Mouse (Mus musculus) intestine, embryonic 14.5 days (tissue): ENCODE measurements around the gene Bhlhe23. TPM values are rescaled to one million over a fixed set of nuclear protein-coding genes. Genes with fewer than 3 reads are reported as not detected.

Experiments used
- ATAC-seq: fragments of 200-750 bp; cut with Nextera tagmentation; replicated peaks from 2 replicates; pipeline ENCODE4 v1.8.0; 2017; ENCODE audit warnings: low read depth, moderate number of reproducible peaks, moderate TSS enrichment, moderate library complexity; ENCODE audit not compliant: low FRiP score, low TSS enrichment
- DNase-seq: peaks from one replicate; pipeline ENCODE4 v3.0.0-alpha.2; 2018; ENCODE audit warnings: low spot score
- H3K27ac ChIP-seq: fragments of 300-500 bp; sonication (generic); 2 replicates; pipeline ENCODE4 v1.5.1; 2014; ENCODE audit warnings: low read depth, mild to moderate bottlenecking, control low read depth
- H3K27me3 ChIP-seq: fragments of 300-500 bp; sonication (generic); replicated peaks from 2 replicates; pipeline ENCODE4 v1.6.1; 2014; ENCODE audit warnings: low read length, control low read depth; ENCODE audit not compliant: control insufficient read depth, insufficient read depth
- H3K36me3 ChIP-seq: fragments of 300-500 bp; sonication (generic); 2 replicates; pipeline ENCODE4 v1.6.1; 2014; ENCODE audit warnings: low read length, control low read depth; ENCODE audit not compliant: control insufficient read depth, insufficient read depth
- H3K4me1 ChIP-seq: fragments of 300-500 bp; sonication (generic); replicated peaks from 2 replicates; pipeline ENCODE4 v1.6.1; 2014; ENCODE audit warnings: low read length, control low read depth, mixed read lengths; ENCODE audit not compliant: control insufficient read depth, insufficient read depth
- H3K4me2 ChIP-seq: fragments of 300-500 bp; sonication (generic); 2 replicates; pipeline ENCODE4 v1.6.1; 2014; ENCODE audit warnings: low read length
- H3K4me3 ChIP-seq: fragments of 300-500 bp; sonication (generic); 2 replicates; pipeline ENCODE4 v1.5.1; 2014; ENCODE audit warnings: low read depth, low read length, control low read depth, mixed read lengths
- H3K9ac ChIP-seq: fragments of 300-500 bp; sonication (generic); 2 replicates; pipeline ENCODE4 v1.6.1; 2014; ENCODE audit warnings: mild to moderate bottlenecking, low read length
- H3K9me3 ChIP-seq: fragments of 300-500 bp; sonication (generic); 2 replicates; pipeline ENCODE4 v1.6.1; 2016; ENCODE audit warnings: low read length, control low read depth; ENCODE audit not compliant: control insufficient read depth
- WGBS: fragments of 180-500 bp; shearing (Covaris S2); extraction: QIAGEN DNeasy Blood & Tissue Kit; methylation state at CpG from one replicate; pipeline ENCODE4 v1.1.7; 2014; 5-methylcytosine and 5-hydroxymethylcytosine counted together
- polyA plus RNA-seq: library from polyadenylated mRNA; unstranded; fragments of >200 nt; fragmentation: Nextera tagmentation; extraction: Ambion mirVana; gene quantifications from 2 replicates; pipeline ENCODE4 v1.2.1, GENCODE M21; 2014

Bhlhe23 gene
- polyA plus RNA-seq, 1 experiment from 2014 or later: not detected

DNA sequence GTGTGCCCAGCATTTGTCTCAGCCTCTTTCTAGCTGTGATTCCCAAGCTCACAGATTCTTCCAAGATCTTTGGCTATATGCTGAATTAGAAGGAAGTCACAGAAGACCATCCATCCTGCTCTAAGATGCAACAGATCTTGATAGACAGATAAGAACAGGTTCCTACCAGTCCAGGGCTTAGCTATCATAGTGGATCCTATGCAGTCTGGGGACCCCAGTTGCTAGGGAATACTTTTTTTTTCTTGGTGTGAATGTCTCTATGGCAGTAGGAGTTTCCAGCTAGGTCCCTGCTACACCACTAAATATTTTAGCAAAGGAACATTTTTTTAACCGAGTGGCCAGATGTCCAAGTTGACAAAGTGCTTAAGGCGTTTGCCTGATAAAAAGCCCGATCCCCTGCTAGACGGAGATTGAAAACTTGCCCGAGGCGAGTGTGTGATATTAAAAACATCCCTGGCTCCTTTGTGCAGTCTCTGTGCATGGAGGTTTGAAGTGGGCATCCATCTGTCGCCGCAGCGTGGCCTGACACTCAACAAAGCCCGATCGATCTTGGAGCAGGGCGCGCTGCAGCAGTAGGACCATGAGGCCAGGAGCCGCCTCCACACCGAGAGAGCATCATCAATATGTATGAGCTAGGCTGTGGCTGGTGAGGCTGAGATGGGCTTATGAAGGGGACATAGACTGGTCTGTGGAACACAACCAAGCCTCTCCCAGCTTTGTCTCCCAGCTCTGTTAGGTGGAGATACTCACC, 18.0 kb downstream of the Bhlhe23 start:
- H3K27me3 ChIP-seq: 0 out of 2 replicates have a peak, but pooled peaks cover 10% of the 10 kb centered on the region
- DNase-seq: no peak
- no peaks in the 10 kb centered on the region for H3K4me1 ChIP-seq
- no peaks in the 10 kb centered on the region for H3K9me3 ChIP-seq
- no peak overlapping the region for H3K4me3 ChIP-seq
- WGBS: 60% methylated on average over 15 of the region's 15 CpGs
- H3K36me3 ChIP-seq: no peaks in the 10 kb centered on the region
- ATAC-seq: no peak
- no peak overlapping the region for H3K4me2 ChIP-seq
- H3K27ac ChIP-seq: no peak overlapping the region
- H3K9ac ChIP-seq: no peak overlapping the region

DNA sequence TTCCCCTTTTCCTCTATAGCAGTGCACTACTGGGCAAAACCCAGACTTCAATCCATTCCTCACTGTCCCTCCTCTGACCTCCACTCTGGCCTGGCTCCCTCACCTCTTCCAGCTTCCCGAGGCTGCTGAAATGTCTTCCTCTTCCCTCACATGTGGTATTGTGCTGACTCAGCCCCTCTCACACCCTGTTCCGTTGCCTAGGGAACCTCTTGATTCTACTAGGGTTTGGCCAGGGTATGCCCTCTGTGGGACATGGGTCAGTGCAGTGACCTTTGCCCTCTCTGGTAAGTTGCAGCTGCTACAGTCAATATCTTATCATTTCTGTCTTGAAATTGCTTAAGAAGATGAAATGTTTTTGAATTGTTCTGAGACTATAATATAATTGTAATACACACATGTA, 19.9 kb downstream of the Bhlhe23 start:
- 34% methylated on average over 2 of the region's 2 CpGs for whole genome bisulfite sequencing
- DNase-seq: no peak
- Histone ChIP-seq H3K9ac (no peak overlapping the region), H3K27me3 (0 out of 2 replicates have a peak, but pooled peaks cover 10% of the 10 kb centered on the region), H3K4me2 (no peak overlapping the region), H3K4me1 (no peaks in the 10 kb centered on the region), H3K36me3 (no peaks in the 10 kb centered on the region), H3K9me3 (no peaks in the 10 kb centered on the region), H3K27ac (no peak overlapping the region), H3K4me3 (no peak overlapping the region)
- ATAC-seq: no peak

DNA sequence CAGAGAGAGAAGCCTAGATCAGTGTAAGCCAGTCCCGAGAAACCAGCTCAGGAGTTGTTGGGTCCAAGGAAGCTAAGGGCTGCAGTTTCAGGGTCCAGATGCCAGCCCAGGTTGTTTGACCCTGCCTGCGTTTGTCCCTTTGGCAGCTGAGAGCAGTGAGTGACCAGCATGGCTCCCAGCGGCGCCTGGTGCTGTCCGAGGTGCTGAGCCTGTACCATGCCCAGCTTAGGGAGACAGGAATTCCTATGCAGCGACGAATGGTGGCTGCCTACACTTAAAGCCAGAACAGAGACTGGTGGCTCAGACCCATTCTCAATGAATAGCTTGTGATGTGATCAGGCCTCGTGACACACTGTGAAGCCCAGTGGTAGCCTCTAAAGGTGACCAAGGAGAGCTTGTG, 20.8 kb downstream of the Bhlhe23 start:
- 3% methylated on average over 8 of the region's 8 CpGs for WGBS
- no peak overlapping the region for H3K9ac ChIP-seq
- H3K36me3 ChIP-seq: no peaks in the 10 kb centered on the region
- no peak for ATAC-seq
- H3K9me3 ChIP-seq: no peaks in the 10 kb centered on the region
- no peak overlapping the region for H3K4me3 ChIP-seq
- no peak overlapping the region for H3K27ac ChIP-seq
- no peak overlapping the region for H3K4me2 ChIP-seq
- 0 out of 2 replicates have a peak, but pooled peaks cover 7% of the 10 kb centered on the region for H3K27me3 ChIP-seq
- H3K4me1 ChIP-seq: no peaks in the 10 kb centered on the region
- DNase-seq: peak; percentile 91

DNA sequence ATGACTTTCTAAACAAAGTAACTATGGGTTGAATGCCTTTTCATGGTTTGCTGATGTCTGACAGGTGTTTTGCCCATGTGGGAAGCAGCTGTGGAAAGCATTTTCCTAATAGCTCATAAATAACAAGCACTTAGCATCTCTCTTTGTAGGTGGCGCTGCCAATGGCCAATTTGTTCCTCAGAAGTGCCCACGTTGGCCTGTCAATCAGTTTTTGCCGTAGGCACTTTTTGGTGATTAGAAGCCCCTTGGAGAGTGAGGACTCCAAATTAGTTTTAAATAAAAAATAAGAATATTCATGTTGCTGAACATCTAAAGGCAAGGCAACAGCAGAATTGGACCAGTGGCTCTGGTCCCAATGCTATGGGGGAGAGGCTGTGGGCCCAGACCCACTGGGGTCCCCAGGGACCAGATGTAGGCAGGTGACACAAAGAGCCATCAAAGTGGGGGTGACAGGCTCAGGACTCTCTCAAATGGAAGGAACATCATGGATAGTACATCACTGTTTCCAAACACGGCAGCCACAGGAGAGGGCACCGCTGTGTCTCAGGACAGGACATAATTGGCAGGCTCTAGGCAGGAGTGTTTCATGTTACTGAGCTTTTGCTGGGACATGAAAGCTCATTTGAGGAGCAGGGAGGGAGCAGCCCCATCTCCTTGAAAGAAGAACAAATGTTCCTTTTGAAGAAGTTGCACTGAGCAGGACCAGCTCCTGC, 21.6 kb downstream of the Bhlhe23 start:
- Histone ChIP-seq H3K9ac (no peak overlapping the region), H3K4me1 (no peaks in the 10 kb centered on the region), H3K4me2 (no peak overlapping the region), H3K4me3 (no peak overlapping the region), H3K9me3 (no peaks in the 10 kb centered on the region), H3K27ac (no peak overlapping the region), H3K36me3 (no peaks in the 10 kb centered on the region), H3K27me3 (0 out of 2 replicates have a peak, but pooled peaks cover 5% of the 10 kb centered on the region)
- 79% methylated on average over 5 of the region's 5 CpGs for WGBS
- DNase-seq (no peak), ATAC-seq (no peak)

DNA sequence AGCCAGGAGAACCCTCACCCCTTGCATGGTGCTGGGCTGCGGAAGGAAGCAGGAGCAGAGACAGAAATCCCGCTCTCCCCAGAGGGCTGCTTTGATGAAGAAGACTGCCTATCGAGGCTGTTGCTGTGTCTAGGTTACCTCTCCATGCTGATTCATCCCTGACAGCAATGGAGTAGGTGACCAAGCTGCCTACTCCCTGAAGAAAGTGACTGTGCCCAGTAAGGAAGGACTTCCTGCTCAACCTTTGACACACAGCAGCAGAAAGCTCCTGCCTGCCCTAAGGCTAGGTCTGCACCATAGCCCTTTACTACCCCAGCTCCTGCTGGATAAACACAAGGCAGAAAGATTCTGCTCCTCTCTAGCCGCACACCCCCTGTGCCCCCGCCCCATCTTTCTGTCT, 27.8 kb downstream of the Bhlhe23 start:
- Histone ChIP-seq H3K9ac (no peak overlapping the region), H3K4me2 (no peak overlapping the region), H3K27ac (no peak overlapping the region), H3K36me3 (no peaks in the 10 kb centered on the region), H3K4me1 (no peaks in the 10 kb centered on the region; the same call in 1 of the 2 replicates), H3K27me3 (no peaks in the 10 kb centered on the region), H3K4me3 (no peak overlapping the region), H3K9me3 (no peaks in the 10 kb centered on the region)
- 44% methylated on average over 5 of the region's 5 CpGs for WGBS
- ATAC-seq (no peak), DNase-seq (no peak)

DNA sequence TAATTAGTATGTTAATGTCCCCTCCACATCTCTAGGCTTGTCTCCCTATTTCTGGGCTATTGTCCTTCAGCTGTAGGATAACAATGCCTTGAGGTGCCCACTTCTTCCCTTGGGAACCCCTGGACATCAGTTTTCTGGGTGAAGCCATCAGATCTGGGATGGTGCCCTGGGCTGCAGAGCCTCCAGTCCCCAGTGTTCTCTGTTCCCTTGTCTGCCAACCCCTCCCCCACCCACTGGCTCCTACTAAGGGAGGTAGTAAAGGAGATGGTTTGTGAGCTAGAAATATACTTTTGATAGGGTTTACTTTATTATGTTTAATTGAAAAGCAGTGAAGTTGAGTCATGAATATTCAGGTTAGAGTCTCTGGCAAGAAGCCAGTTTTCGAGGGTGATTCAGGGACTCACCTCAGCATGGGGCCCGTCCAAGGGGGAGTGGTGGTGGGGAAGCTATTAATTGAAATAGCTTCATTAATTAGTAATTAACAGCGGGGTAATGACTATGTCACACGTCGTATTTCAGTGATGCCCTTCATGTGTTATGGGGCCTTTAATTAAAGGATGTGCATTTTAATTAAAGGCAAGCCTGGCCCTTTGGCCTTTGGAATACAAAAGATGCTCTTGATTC, 30.0 kb downstream of the Bhlhe23 start:
- Histone ChIP-seq H3K9ac (no peak overlapping the region), H3K4me3 (no peak overlapping the region), H3K4me1 (no peaks in the 10 kb centered on the region; the same call in 1 of the 2 replicates), H3K27me3 (no peaks in the 10 kb centered on the region), H3K4me2 (no peak overlapping the region), H3K9me3 (no peaks in the 10 kb centered on the region), H3K36me3 (no peaks in the 10 kb centered on the region), H3K27ac (no peak overlapping the region)
- WGBS: 51% methylated on average over 5 of the region's 5 CpGs
- DNase-seq: no peak
- ATAC-seq: no peak

DNA sequence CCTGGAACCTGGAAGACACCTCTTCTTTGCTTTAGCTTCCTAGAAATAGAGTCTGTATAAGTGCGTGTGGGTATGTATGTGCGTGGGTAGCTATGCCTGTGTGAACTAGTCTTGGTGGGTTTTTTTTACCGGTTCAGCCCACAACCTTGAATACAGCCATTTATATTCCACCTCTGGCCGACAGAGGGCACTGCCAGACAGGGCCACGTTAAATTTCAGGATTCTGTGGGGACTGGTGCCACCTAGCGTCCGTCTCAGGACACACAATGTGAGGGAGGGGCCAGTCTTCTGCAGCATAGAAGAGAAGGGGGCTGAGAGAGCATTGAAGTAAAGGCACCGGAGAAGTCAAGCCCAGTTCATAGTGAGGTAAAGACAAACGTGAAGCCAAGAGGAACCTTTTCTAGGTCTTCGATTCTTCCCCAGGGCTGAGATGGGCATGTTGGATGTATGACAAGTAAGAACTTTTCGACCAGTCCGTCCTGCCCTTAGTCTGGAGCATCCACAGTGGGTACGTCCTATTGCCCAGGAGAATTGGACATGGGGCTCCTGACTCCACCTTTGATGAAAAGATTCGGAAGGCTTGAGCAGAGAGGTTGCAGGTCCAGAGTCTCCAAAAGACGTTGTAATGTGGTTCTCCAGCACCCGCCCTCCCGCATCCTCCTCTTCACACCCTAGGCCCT, 31.3 kb downstream of the Bhlhe23 start:
- Histone ChIP-seq H3K4me2 (no peak overlapping the region), H3K4me1 (no peaks in the 10 kb centered on the region; the same call in 1 of the 2 replicates), H3K27me3 (no peaks in the 10 kb centered on the region), H3K27ac (no peak overlapping the region), H3K36me3 (no peaks in the 10 kb centered on the region), H3K9ac (no peak overlapping the region), H3K9me3 (no peaks in the 10 kb centered on the region), H3K4me3 (no peak overlapping the region)
- peak; percentile 95 for DNase-seq
- ATAC-seq: peak; percentile 77
- WGBS: 33% methylated on average over 17 of the region's 17 CpGs

DNA sequence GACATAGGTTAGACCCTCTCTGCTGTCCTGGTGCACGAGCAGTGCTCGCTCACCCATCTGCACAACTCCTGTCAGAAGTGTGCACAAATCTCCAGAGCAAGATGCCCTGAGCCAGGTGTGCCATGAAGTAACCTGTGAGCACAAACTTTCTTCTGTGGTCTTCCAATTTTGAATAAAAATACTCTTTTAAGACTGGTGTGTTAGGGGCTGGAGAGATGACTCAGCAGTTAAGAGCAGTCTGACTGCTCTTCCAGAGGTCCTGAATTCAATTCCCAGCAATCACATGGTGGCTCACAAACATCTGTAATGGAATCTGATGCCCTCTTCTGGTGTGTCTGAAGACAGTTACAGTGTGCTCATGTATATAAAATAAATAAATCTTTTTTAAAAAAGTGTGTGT, 33.4 kb downstream of the Bhlhe23 start:
- DNase-seq: no peak
- no peaks in the 10 kb centered on the region; the same call in 1 of the 2 replicates for H3K4me1 ChIP-seq
- no peaks in the 10 kb centered on the region for H3K27me3 ChIP-seq
- H3K9me3 ChIP-seq: no peaks in the 10 kb centered on the region
- H3K36me3 ChIP-seq: no peaks in the 10 kb centered on the region
- H3K4me2 ChIP-seq: no peak overlapping the region
- no peak for ATAC-seq
- no peak overlapping the region for H3K27ac ChIP-seq
- no peak overlapping the region for H3K9ac ChIP-seq
- H3K4me3 ChIP-seq: no peak overlapping the region
- WGBS: 84% methylated on average over 2 of the region's 2 CpGs
